Mouse (Mus musculus) embryonic facial prominence, embryonic 12.5 days (tissue): Measurements from ENCODE around the gene Tmem145. TPM values are rescaled to one million over a fixed set of nuclear protein-coding genes. Genes with fewer than 3 reads are reported as not detected.
A peak's percentile ranks its signal among the peaks of the same experiment; 100 is the strongest.

Source experiments
- ATAC-seq: fragments of 200-750 bp; cut with Nextera tagmentation; 2 replicates; pipeline ENCODE4 v1.8.0; 2017; ENCODE audit not compliant: insufficient number of reproducible peaks, insufficient read depth, low FRiP score, low TSS enrichment
- H3K27ac ChIP-seq: fragments of 300-500 bp; sonication (generic); 2 replicates; pipeline ENCODE4 v1.5.1; 2016; ENCODE audit warnings: mild to moderate bottlenecking
- H3K27me3 ChIP-seq: fragments of 300-500 bp; sonication (generic); 2 replicates; pipeline ENCODE4 v1.6.1; 2016; ENCODE audit warnings: mild to moderate bottlenecking, moderate library complexity
- H3K36me3 ChIP-seq: fragments of 300-500 bp; sonication (generic); 2 replicates; pipeline ENCODE4 v1.6.1; 2016; ENCODE audit warnings: mild to moderate bottlenecking
- H3K4me1 ChIP-seq: fragments of 300-500 bp; sonication (generic); 2 replicates; pipeline ENCODE4 v1.6.1; 2016
- H3K4me2 ChIP-seq: fragments of 300-500 bp; sonication (generic); replicated peaks from 2 replicates; pipeline ENCODE4 v1.6.1; 2016; ENCODE audit warnings: mild to moderate bottlenecking, moderate library complexity
- H3K4me3 ChIP-seq: fragments of 300-500 bp; sonication (generic); 2 replicates; pipeline ENCODE4 v1.5.1; 2016; ENCODE audit warnings: mild to moderate bottlenecking
- H3K9ac ChIP-seq: fragments of 300-500 bp; sonication (generic); 2 replicates; pipeline ENCODE4 v1.6.1; 2016; ENCODE audit warnings: mild to moderate bottlenecking, moderate library complexity
- H3K9me3 ChIP-seq: fragments of 300-500 bp; sonication (generic); 2 replicates; pipeline ENCODE4 v1.6.1; 2016; ENCODE audit warnings: mild to moderate bottlenecking, moderate library complexity
- WGBS: fragments of 180-500 bp; shearing (Covaris S2); methylation state at CpG from one replicate; pipeline ENCODE4 v1.1.7; 2016; 5-methylcytosine and 5-hydroxymethylcytosine counted together
- polyA plus RNA-seq: library from polyadenylated mRNA; unstranded; fragments of >200 nt; fragmentation: Nextera tagmentation; extraction: Ambion mirVana; gene quantifications from 2 replicates; pipeline ENCODE4 v1.2.1, GENCODE M21; 2016

Tmem145 gene
- polyA plus RNA-seq, 1 experiment from 2014 or later, result 2.7 TPM

- WGBS, result 93% methylated on average over 20 of the region's 20 CpGs
- Histone ChIP-seq H3K36me3 (peaks cover 61% of the 10 kb centered on the region), H3K4me2 (no peak overlapping the region), H3K4me1 (peaks cover 34% of the 10 kb centered on the region), H3K9ac (0 out of 2 replicates have a peak overlapping the region, but pooled peaks have one; percentile 33), H3K4me3 (no peak overlapping the region), H3K27me3 (no peaks in the 10 kb centered on the region), H3K9me3 (no peaks in the 10 kb centered on the region; the same call in 1 of the 2 replicates), H3K27ac (no peak overlapping the region)
- no peak for ATAC-seq
Observed at GRCm38 (mm10) chr7:25285511-25286238, 20.2 kb upstream of the Tmem145 start.

- H3K4me1 ChIP-seq, result peaks cover 30% of the 10 kb centered on the region
- 85% methylated on average over 8 of the region's 8 CpGs for WGBS
- H3K9me3 ChIP-seq, result no peaks in the 10 kb centered on the region; the same call in 1 of the 2 replicates
- H3K27ac ChIP-seq, result no peak overlapping the region
- peaks cover 74% of the 10 kb centered on the region for H3K36me3 ChIP-seq
- no peak for ATAC-seq
- no peak overlapping the region for H3K4me3 ChIP-seq
- H3K9ac ChIP-seq, result no peak overlapping the region
- H3K27me3 ChIP-seq, result no peaks in the 10 kb centered on the region
- H3K4me2 ChIP-seq, result no peak overlapping the region
Observed at GRCm38 (mm10) chr7:25286989-25287388, 18.9 kb upstream of the Tmem145 start.

GRCm38 (mm10) chr7:25288011-25288410 is 17.9 kb upstream of the Tmem145 start:
- ATAC-seq, result no peak
- H3K27me3 ChIP-seq, result no peaks in the 10 kb centered on the region
- no peak overlapping the region for H3K4me3 ChIP-seq
- no peak overlapping the region for H3K27ac ChIP-seq
- WGBS, result 93% methylated on average over 12 of the region's 12 CpGs
- peaks cover 30% of the 10 kb centered on the region for H3K4me1 ChIP-seq
- H3K9ac ChIP-seq, result no peak overlapping the region
- H3K4me2 ChIP-seq, result no peak overlapping the region
- no peaks in the 10 kb centered on the region; the same call in 1 of the 2 replicates for H3K9me3 ChIP-seq
- H3K36me3 ChIP-seq, result peaks cover 85% of the 10 kb centered on the region

DNA sequence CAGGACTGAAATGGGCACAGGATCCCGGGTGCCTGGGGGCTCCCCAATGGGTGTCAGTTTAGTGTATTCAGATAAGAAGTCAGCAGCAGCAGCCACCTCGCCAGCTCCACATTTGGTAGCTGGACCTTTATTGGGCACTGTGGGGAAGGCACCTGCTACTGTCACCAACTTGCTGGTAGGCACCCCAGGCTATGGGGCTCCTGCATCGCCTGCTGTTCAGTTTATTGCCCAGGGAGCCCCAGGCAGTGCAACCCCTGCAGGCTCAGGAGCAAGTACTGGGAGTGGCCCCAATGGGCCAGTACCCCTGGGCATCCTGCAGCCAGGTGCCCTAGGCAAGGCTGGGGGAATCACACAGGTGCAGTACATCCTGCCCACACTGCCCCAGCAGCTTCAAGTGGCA is 17.2 kb upstream of the Tmem145 start:
- WGBS, result 93% methylated on average over 3 of the region's 3 CpGs
- no peak overlapping the region for H3K4me2 ChIP-seq
- H3K4me1 ChIP-seq, result peaks cover 23% of the 10 kb centered on the region
- H3K36me3 ChIP-seq, result peaks cover 92% of the 10 kb centered on the region
- no peaks in the 10 kb centered on the region; the same call in 1 of the 2 replicates for H3K9me3 ChIP-seq
- no peak overlapping the region for H3K9ac ChIP-seq
- no peaks in the 10 kb centered on the region for H3K27me3 ChIP-seq
- H3K4me3 ChIP-seq, result no peak overlapping the region
- ATAC-seq, result no peak
- H3K27ac ChIP-seq, result no peak overlapping the region

DNA sequence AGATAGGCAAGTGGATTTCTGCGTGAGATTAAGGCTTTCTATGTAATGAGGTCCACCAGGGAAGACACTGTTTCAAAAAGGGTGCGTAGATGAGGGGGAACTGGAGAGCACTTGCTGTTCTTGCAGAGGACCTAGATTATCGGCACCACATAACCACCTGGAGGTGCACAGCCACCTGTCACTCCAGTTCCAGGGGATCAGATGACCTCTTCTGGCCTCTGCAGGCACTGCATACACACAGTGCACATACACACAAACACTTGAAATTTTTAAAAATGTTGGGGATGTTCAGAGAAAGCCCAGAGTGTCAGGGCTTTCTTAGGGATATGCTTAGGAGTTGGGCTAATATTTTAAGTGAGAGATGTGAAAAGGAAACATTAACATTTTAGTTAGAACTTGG is 16.0 kb upstream of the Tmem145 start:
- ATAC-seq, result no peak
- Histone ChIP-seq H3K27ac (no peak overlapping the region), H3K4me2 (no peak overlapping the region), H3K9ac (no peak overlapping the region), H3K4me1 (peaks cover 11% of the 10 kb centered on the region), H3K9me3 (no peaks in the 10 kb centered on the region; the same call in 1 of the 2 replicates), H3K4me3 (no peak overlapping the region), H3K27me3 (no peaks in the 10 kb centered on the region), H3K36me3 (peaks cover 99% of the 10 kb centered on the region)
- WGBS, result 92% methylated on average over 3 of the region's 3 CpGs

GRCm38 (mm10) chr7:25290463-25290862 is 15.4 kb upstream of the Tmem145 start:
- Histone ChIP-seq H3K36me3 (peaks cover 99% of the 10 kb centered on the region), H3K4me3 (no peak overlapping the region), H3K4me1 (peaks cover 8% of the 10 kb centered on the region; the same call in 1 of the 2 replicates), H3K9me3 (no peaks in the 10 kb centered on the region; the same call in 1 of the 2 replicates), H3K27me3 (no peaks in the 10 kb centered on the region), H3K4me2 (no peak overlapping the region), H3K27ac (no peak overlapping the region), H3K9ac (no peak overlapping the region)
- ATAC-seq, result no peak
- 100% methylated on average over 1 of the region's 1 CpGs for WGBS

DNA sequence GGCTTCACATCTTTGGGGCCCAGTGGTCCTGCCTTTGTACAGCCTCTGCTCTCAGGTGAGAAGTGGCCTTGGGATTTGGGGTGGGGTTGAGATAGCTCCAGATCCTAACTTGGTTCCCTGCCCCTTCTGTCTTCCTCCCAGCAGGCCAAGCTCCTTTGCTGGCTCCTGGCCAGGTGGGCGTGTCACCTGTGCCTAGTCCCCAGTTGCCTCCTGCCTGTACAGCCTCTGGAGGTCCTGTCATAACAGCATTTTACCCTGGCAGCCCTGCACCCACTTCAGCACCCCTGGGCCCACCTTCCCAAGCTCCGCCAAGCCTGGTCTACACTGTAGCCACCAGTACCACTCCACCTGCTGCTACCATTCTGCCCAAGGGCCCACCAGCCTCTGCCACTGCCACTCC is 15.0 kb upstream of the Tmem145 start:
- H3K4me1 ChIP-seq, result peaks cover 9% of the 10 kb centered on the region
- ATAC-seq, result no peak
- H3K27ac ChIP-seq, result peak overlapping the region; percentile 42; the same call in 1 of the 2 replicates
- no peaks in the 10 kb centered on the region; the same call in 1 of the 2 replicates for H3K9me3 ChIP-seq
- peaks cover 99% of the 10 kb centered on the region for H3K36me3 ChIP-seq
- no peaks in the 10 kb centered on the region for H3K27me3 ChIP-seq
- no peak overlapping the region for H3K4me3 ChIP-seq
- no peak overlapping the region for H3K9ac ChIP-seq
- WGBS, result 93% methylated on average over 2 of the region's 2 CpGs
- no peak overlapping the region for H3K4me2 ChIP-seq

- peaks cover 16% of the 10 kb centered on the region for H3K4me1 ChIP-seq
- no peak overlapping the region for H3K4me3 ChIP-seq
- no peak for ATAC-seq
- H3K9me3 ChIP-seq, result no peaks in the 10 kb centered on the region; the same call in 1 of the 2 replicates
- WGBS, result 75% methylated on average over 7 of the region's 7 CpGs
- H3K9ac ChIP-seq, result no peak overlapping the region
- peaks cover 90% of the 10 kb centered on the region for H3K36me3 ChIP-seq
- H3K27ac ChIP-seq, result peak overlapping the region; percentile 46; the same call in 1 of the 2 replicates
- no peak overlapping the region for H3K4me2 ChIP-seq
- H3K27me3 ChIP-seq, result no peaks in the 10 kb centered on the region
Observed at GRCm38 (mm10) chr7:25292107-25292506, 13.8 kb upstream of the Tmem145 start.

- H3K4me3 ChIP-seq, result no peak overlapping the region
- no peak for ATAC-seq
- no peak overlapping the region for H3K9ac ChIP-seq
- WGBS, result 79% methylated on average over 10 of the region's 10 CpGs
- peaks cover 19% of the 10 kb centered on the region for H3K4me1 ChIP-seq
- peaks cover 78% of the 10 kb centered on the region for H3K36me3 ChIP-seq
- H3K4me2 ChIP-seq, result no peak overlapping the region
- H3K27ac ChIP-seq, result 0 out of 2 replicates have a peak overlapping the region, but pooled peaks have one; percentile 13
- H3K9me3 ChIP-seq, result no peaks in the 10 kb centered on the region; the same call in 1 of the 2 replicates
- H3K27me3 ChIP-seq, result no peaks in the 10 kb centered on the region
Observed at GRCm38 (mm10) chr7:25293191-25293739, 12.6 kb upstream of the Tmem145 start.

- ATAC-seq, result no peak
- no peak overlapping the region for H3K9ac ChIP-seq
- no peaks in the 10 kb centered on the region for H3K9me3 ChIP-seq
- no peak overlapping the region for H3K4me3 ChIP-seq
- H3K27ac ChIP-seq, result 0 out of 2 replicates have a peak overlapping the region, but pooled peaks have one; percentile 17
- H3K36me3 ChIP-seq, result peaks cover 66% of the 10 kb centered on the region
- peaks cover 22% of the 10 kb centered on the region for H3K4me1 ChIP-seq
- H3K27me3 ChIP-seq, result no peaks in the 10 kb centered on the region
- H3K4me2 ChIP-seq, result no peak overlapping the region
- WGBS, result 78% methylated on average over 4 of the region's 4 CpGs
Observed at GRCm38 (mm10) chr7:25294495-25294894, 11.4 kb upstream of the Tmem145 start.

DNA sequence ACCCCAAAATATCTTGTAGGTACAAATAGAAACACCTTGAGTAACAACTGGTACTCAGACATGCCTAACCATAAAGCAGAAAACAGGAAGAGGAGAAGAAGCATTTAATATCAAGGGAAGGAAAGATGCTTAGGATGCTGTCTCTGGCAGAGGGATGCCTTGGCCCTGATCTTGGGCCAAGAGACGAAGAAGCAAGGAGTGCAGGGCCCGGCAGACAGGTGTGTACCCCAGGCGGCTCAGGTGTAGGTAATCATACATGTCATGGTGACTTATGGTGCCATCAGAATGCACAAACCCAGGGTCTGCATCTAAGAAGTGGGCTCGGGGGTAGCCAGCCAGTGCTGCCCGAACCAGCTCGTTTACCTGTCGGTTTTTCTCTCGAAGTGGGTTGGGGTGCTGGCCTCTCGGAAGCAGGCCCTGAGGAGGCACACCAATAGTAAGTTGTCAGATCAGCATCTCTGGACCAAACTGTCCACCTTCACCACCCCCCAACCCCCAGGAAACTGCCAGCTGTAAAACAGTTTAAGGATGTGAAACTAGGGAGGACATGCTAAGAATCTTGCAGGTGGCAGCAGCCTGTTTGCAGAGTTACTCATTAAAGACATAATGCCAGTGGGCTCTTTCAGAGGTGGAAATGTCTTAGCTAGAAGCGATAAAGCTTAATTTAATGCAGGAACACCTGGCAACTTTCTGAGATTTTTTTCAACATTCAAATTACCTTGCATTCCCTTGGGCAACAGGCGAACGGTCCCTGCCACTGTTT is 10.8 kb upstream of the Tmem145 start:
- Histone ChIP-seq H3K9ac (no peak overlapping the region), H3K4me2 (no peak overlapping the region), H3K27ac (no peak overlapping the region), H3K9me3 (no peaks in the 10 kb centered on the region), H3K4me3 (no peak overlapping the region), H3K36me3 (peaks cover 60% of the 10 kb centered on the region), H3K4me1 (peaks cover 22% of the 10 kb centered on the region), H3K27me3 (no peaks in the 10 kb centered on the region)
- no peak for ATAC-seq
- WGBS, result 87% methylated on average over 12 of the region's 12 CpGs
